Mouse (Mus musculus) small intestine, adult 2 months (tissue): ENCODE results near the gene Gm11397. TPM values are rescaled to one million over a fixed set of nuclear protein-coding genes. Genes with fewer than 3 reads are reported as not detected.
"Not testable (repeated sequence)": the region's sequence is repeated elsewhere in the genome, so short reads cannot be mapped to it uniquely, and the experiment has no call there.

Experiments used
- H3K27ac ChIP-seq: fragments of 200-500 bp; 2 replicates; pipeline ENCODE4 v1.5.1; 2012; ENCODE audit warnings: low read depth, low read length, control low read depth, inconsistent platforms; ENCODE audit not compliant: insufficient read depth
- H3K27me3 ChIP-seq: fragments of 200-500 bp; 2 replicates; pipeline ENCODE4 v1.6.1; 2012; ENCODE audit warnings: mild to moderate bottlenecking, moderate library complexity, low read length, inconsistent platforms; ENCODE audit not compliant: control insufficient read depth, insufficient read depth
- H3K36me3 ChIP-seq: fragments of 200-500 bp; 2 replicates; pipeline ENCODE4 v1.6.1; 2012; ENCODE audit warnings: mild to moderate bottlenecking, low read length, control low read depth, inconsistent platforms; ENCODE audit not compliant: control insufficient read depth, insufficient read depth
- H3K4me1 ChIP-seq: fragments of 200-500 bp; 2 replicates; pipeline ENCODE4 v1.6.1; 2012; ENCODE audit warnings: low read length, inconsistent platforms, mixed read lengths; ENCODE audit not compliant: control insufficient read depth, insufficient read depth, insufficient read length
- H3K4me3 ChIP-seq: fragments of 200-500 bp; 2 replicates; pipeline ENCODE4 v1.5.1; 2012; ENCODE audit warnings: low read depth, mild to moderate bottlenecking, control low read depth, inconsistent platforms, low read length, moderate library complexity
- WGBS: fragments of 180-500 bp; shearing (Covaris S2); methylation state at CpG from one replicate; pipeline ENCODE4 v1.1.7; 2018; 5-methylcytosine and 5-hydroxymethylcytosine counted together
- polyA plus RNA-seq: library from polyadenylated mRNA; depleted of rRNA; stranded (reverse); fragments of >200 nt; gene quantifications from 2 replicates; pipeline ENCODE4 v1.2.3, GENCODE M21; 2012; rRNA removed

The Gm11397 gene
- polyA plus RNA-seq, result not detected in 2 replicates

- not testable (repeated sequence) for H3K27ac ChIP-seq, H3K4me1 ChIP-seq, H3K27me3 ChIP-seq, H3K36me3 ChIP-seq, H3K4me3 ChIP-seq
- WGBS, result 84% methylated on average over 2 of the region's 2 CpGs
Measured at GRCm38 (mm10) chr13:33395461-33395860, at the start of gene Gm11397. TSS of gene Gm11397 (plus strand) at chr13:33395761.

DNA sequence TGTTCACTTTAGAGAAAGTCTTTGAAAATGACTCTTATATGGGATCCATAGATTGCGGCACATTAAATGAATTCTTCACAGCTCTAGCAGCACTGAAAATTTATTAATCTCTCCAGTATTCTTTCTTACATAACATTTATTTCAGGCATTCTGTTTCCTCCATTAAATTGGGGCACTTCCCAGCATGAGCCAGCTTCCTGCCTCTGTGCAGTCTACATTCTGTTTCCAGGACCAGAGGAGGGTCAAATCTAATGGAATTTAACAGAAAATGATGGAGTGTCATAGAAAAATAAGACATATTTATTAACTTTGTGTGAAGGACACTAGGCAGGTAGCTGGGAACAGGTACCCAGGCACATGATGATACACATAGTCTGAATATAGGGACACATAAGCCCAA is 38.9 kb upstream of the Gm11397 start:
- H3K27ac ChIP-seq, H3K27me3 ChIP-seq, H3K36me3 ChIP-seq, H3K4me3 ChIP-seq, H3K4me1 ChIP-seq: not testable (repeated sequence)
- WGBS, result 94% methylated on average over 1 of the region's 1 CpGs

GRCm38 (mm10) chr13:33432714-33433113 is 37.2 kb downstream of the Gm11397 start:
- H3K36me3 ChIP-seq, H3K4me3 ChIP-seq, H3K4me1 ChIP-seq, H3K27me3 ChIP-seq, H3K27ac ChIP-seq: not testable (repeated sequence)

Other genes starting within 250 kb of the Gm11397 start
- not detected in 2 replicates for gene Serpinb9c, start 236.0 kb upstream of the Gm11397 start, polyA plus RNA-seq
- gene Serpinb9d, start 202.8 kb upstream of the Gm11397 start, polyA plus RNA-seq, result not detected in 2 replicates
- gene Serpinb9e, start 146.1 kb upstream of the Gm11397 start, polyA plus RNA-seq, result not detected in 2 replicates
- not detected in 2 replicates for gene Serpinb9f, start 71.7 kb upstream of the Gm11397 start, polyA plus RNA-seq
- not detected in 2 replicates for gene Serpinb9g, start 89.0 kb downstream of the Gm11397 start, polyA plus RNA-seq